Mouse (Mus musculus): ENCODE results near the gene Katnal1. TPM values are rescaled to one million over a fixed set of nuclear protein-coding genes. Genes with fewer than 3 reads are reported as not detected.

Katnal1 gene
- polyA plus RNA-seq, 1 experiment from 2014 or later = 39.5 TPM

GRCm38 (mm10) chr5:148952419-148952818 is 23.3 kb upstream of the Katnal1 start:
- 49% methylated on average over 6 of the region's 6 CpGs for WGBS
- no peak for ATAC-seq
- no peak overlapping the region for H3K4me2 ChIP-seq (replicated peaks)

GRCm38 (mm10) chr5:148951360-148951759 is 22.2 kb upstream of the Katnal1 start:
- Histone ChIP-seq H3K4me3 (replicated peaks) (no peak overlapping the region), H3K27ac (no peak overlapping the region), H3K9ac (replicated peaks) (no peak overlapping the region), H3K4me2 (replicated peaks) (no peak overlapping the region), H3K36me3 (no peaks in the 10 kb centered on the region), H3K27me3 (no peaks in the 10 kb centered on the region), H3K9me3 (peaks cover 2% of the 10 kb centered on the region; the same call in 1 of the 2 replicates), H3K4me1 (replicated peaks) (no peaks in the 10 kb centered on the region)
- no peak for ATAC-seq
- WGBS = 97% methylated on average over 5 of the region's 5 CpGs

More at GRCm38 (mm10) chr5:148952419-148952818, 23.3 kb upstream of the Katnal1 start:
- Histone ChIP-seq H3K36me3 (no peaks in the 10 kb centered on the region), H3K9me3 (no peaks in the 10 kb centered on the region), H3K9ac (replicated peaks) (no peak overlapping the region), H3K27me3 (no peaks in the 10 kb centered on the region), H3K4me3 (replicated peaks) (no peak overlapping the region), H3K4me1 (replicated peaks) (no peaks in the 10 kb centered on the region), H3K27ac (no peak overlapping the region)

- Histone ChIP-seq H3K4me3 (replicated peaks) (no peak overlapping the region), H3K27ac (no peak overlapping the region), H3K9ac (replicated peaks) (no peak overlapping the region), H3K9me3 (peaks cover 2% of the 10 kb centered on the region; the same call in 1 of the 2 replicates), H3K36me3 (no peaks in the 10 kb centered on the region), H3K4me1 (replicated peaks) (peaks cover 4% of the 10 kb centered on the region; the same call in 1 of the 2 replicates), H3K4me2 (replicated peaks) (no peak overlapping the region), H3K27me3 (no peaks in the 10 kb centered on the region)
- 76% methylated on average over 15 of the region's 15 CpGs for WGBS
- ATAC-seq = no peak
Observed at GRCm38 (mm10) chr5:148950064-148950463, 20.9 kb upstream of the Katnal1 start.

DNA sequence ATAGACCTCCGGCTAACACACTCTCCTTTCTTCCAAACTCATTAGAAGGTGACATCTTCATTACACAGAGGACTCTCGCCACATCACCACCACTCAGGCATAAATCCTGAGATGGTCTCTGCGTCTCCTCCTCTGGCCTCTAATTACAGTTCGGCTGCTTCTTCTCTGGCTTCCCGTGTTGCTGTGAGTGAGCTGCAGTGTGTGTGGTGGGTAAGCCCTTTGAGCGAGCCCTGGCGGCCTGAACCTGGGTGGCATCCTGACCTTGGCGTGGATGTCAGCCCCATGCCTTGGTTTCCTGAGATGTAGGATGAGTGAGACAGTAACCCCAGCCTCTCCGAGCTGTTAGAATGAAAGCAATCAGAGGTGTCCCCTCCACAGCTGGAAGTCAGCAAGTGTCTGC is 19.5 kb upstream of the Katnal1 start:
- H3K27me3 ChIP-seq = no peaks in the 10 kb centered on the region
- H3K36me3 ChIP-seq = no peaks in the 10 kb centered on the region
- no peak overlapping the region for H3K9ac ChIP-seq (replicated peaks)
- no peak overlapping the region for H3K4me3 ChIP-seq (replicated peaks)
- H3K4me2 ChIP-seq (replicated peaks) = no peak overlapping the region
- no peak for ATAC-seq
- peaks cover 2% of the 10 kb centered on the region; the same call in 1 of the 2 replicates for H3K9me3 ChIP-seq
- H3K4me1 ChIP-seq (replicated peaks) = peaks cover 7% of the 10 kb centered on the region
- WGBS = 82% methylated on average over 9 of the region's 9 CpGs
- H3K27ac ChIP-seq = no peak overlapping the region

DNA sequence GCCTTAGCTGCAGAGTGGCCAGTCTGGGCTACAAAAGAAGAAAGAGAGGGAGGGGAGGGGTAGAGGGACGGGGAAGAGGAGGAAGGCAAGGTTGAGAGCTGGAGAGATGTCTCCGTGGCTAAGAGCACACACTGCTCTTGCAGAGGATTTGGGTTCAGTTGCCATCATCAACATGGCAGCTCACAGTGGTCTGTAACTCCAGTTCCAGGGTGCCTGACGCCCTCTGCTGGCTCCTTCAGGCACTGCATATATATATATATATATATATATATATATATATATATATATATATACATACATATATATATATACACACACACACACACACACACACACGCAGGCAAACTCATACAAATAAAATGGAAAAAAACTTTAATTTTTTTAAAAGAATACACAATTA is 18.3 kb upstream of the Katnal1 start:
- WGBS = 76% methylated on average over 4 of the region's 4 CpGs
- ATAC-seq = no peak
- no peak overlapping the region for H3K4me2 ChIP-seq (replicated peaks)

DNA sequence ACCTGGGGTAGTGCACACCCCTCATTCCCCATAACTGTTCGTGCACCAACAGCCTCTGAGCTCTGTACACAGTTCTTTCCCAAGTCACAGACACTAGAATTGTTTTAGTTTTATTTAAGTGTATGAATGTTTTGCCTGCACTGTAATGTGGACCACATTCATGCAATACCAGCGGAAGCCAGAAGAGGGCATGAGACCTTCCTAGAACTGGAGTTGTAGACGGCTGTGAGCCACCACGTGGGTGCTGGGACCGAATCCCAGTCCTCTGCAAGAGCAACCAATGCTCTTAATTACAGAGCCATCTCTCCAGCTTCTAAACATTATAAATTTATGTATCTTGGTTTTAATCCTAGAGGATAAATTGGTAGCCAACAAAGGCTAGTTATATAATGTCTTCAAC is 17.7 kb upstream of the Katnal1 start:
- Histone ChIP-seq H3K27ac (no peak overlapping the region), H3K4me2 (replicated peaks) (no peak overlapping the region)
- 79% methylated on average over 5 of the region's 5 CpGs for WGBS

More for the DNA sequence above, 18.3 kb upstream of the Katnal1 start:
- no peak overlapping the region for H3K9ac ChIP-seq (replicated peaks)
- H3K4me3 ChIP-seq (replicated peaks) = no peak overlapping the region
- H3K27ac ChIP-seq = no peak overlapping the region
- H3K4me1 ChIP-seq (replicated peaks) = peaks cover 7% of the 10 kb centered on the region
- no peaks in the 10 kb centered on the region for H3K36me3 ChIP-seq
- H3K27me3 ChIP-seq = no peaks in the 10 kb centered on the region
- H3K9me3 ChIP-seq = peaks cover 2% of the 10 kb centered on the region; the same call in 1 of the 2 replicates

GRCm38 (mm10) chr5:148945735-148946134 is 16.6 kb upstream of the Katnal1 start:
- H3K9me3 ChIP-seq = peaks cover 2% of the 10 kb centered on the region; the same call in 1 of the 2 replicates
- no peak overlapping the region for H3K4me3 ChIP-seq (replicated peaks)
- no peaks in the 10 kb centered on the region for H3K27me3 ChIP-seq
- H3K36me3 ChIP-seq = no peaks in the 10 kb centered on the region
- no peak overlapping the region for H3K9ac ChIP-seq (replicated peaks)
- H3K4me1 ChIP-seq (replicated peaks) = peaks cover 7% of the 10 kb centered on the region
- 54% methylated on average over 2 of the region's 2 CpGs for WGBS
- no peak overlapping the region for H3K27ac ChIP-seq
- no peak overlapping the region for H3K4me2 ChIP-seq (replicated peaks)
- ATAC-seq = no peak

More for the DNA sequence above, 17.7 kb upstream of the Katnal1 start:
- Histone ChIP-seq H3K9ac (replicated peaks) (no peak overlapping the region), H3K4me3 (replicated peaks) (no peak overlapping the region), H3K27me3 (no peaks in the 10 kb centered on the region), H3K4me1 (replicated peaks) (peaks cover 7% of the 10 kb centered on the region), H3K36me3 (no peaks in the 10 kb centered on the region), H3K9me3 (peaks cover 2% of the 10 kb centered on the region; the same call in 1 of the 2 replicates)
- no peak for ATAC-seq

DNA sequence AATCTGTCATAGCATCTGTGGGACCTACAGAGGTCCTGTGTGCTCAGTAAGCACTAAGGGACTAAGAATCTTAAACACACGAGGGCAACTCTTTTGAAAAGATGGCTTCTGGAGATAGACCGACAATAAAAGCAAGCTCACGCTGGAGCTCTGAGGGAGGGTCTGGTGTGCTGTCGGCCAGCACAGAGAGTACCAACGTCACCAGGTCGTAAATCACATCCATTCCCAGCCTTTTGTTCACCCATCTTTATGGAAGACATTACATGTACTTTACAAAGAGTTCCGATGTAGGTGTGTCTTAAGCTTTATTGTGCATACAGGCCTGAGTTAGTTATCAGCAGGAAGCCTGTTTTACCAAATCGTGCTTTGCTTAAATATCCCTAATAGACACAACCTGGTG is 14.9 kb upstream of the Katnal1 start:
- no peak overlapping the region for H3K27ac ChIP-seq
- no peaks in the 10 kb centered on the region for H3K27me3 ChIP-seq
- no peak overlapping the region for H3K9ac ChIP-seq (replicated peaks)
- H3K9me3 ChIP-seq = peaks cover 2% of the 10 kb centered on the region; the same call in 1 of the 2 replicates
- peaks cover 14% of the 10 kb centered on the region for H3K4me1 ChIP-seq (replicated peaks)
- ATAC-seq = no peak
- 75% methylated on average over 8 of the region's 8 CpGs for WGBS
- H3K4me3 ChIP-seq (replicated peaks) = no peak overlapping the region
- H3K36me3 ChIP-seq = no peaks in the 10 kb centered on the region
- no peak overlapping the region for H3K4me2 ChIP-seq (replicated peaks)

GRCm38 (mm10) chr5:148943444-148943843 is 14.3 kb upstream of the Katnal1 start:
- no peak overlapping the region for H3K4me2 ChIP-seq (replicated peaks)
- H3K4me3 ChIP-seq (replicated peaks) = no peak overlapping the region
- 66% methylated on average over 10 of the region's 10 CpGs for WGBS
- H3K9me3 ChIP-seq = peaks cover 2% of the 10 kb centered on the region; the same call in 1 of the 2 replicates
- ATAC-seq = no peak
- no peaks in the 10 kb centered on the region for H3K27me3 ChIP-seq
- H3K36me3 ChIP-seq = no peaks in the 10 kb centered on the region
- no peak overlapping the region for H3K27ac ChIP-seq
- no peak overlapping the region for H3K9ac ChIP-seq (replicated peaks)
- H3K4me1 ChIP-seq (replicated peaks) = peaks cover 14% of the 10 kb centered on the region

DNA sequence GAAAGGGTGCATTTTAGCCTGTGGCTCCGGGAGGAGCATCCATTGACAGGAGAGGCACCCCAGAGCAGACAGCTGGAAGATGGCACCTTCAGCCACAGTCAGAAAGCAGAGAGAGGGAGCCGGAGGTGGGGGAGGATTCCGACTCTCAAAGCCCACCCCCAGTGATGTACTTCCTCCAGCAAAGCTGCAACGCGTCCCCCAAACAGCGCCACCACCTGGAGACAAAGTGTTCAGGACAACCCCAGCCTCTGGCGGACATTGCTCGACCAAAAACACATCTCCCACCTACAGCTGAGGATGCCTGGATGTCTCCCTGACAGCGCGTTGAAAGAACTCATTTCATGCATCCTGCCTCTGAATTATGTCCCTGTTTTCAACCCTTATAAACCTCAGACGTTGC is 13.8 kb upstream of the Katnal1 start:
- 49% methylated on average over 11 of the region's 11 CpGs for WGBS

GRCm38 (mm10) chr5:148942305-148942704 is 13.2 kb upstream of the Katnal1 start:
- no peak for ATAC-seq
- Histone ChIP-seq H3K27me3 (no peaks in the 10 kb centered on the region), H3K4me2 (replicated peaks) (no peak overlapping the region), H3K27ac (no peak overlapping the region), H3K9ac (replicated peaks) (no peak overlapping the region), H3K4me3 (replicated peaks) (no peak overlapping the region), H3K36me3 (no peaks in the 10 kb centered on the region), H3K9me3 (peaks cover 2% of the 10 kb centered on the region; the same call in 1 of the 2 replicates), H3K4me1 (replicated peaks) (peaks cover 14% of the 10 kb centered on the region)
- 94% methylated on average over 6 of the region's 6 CpGs for WGBS

More for the DNA sequence above, 13.8 kb upstream of the Katnal1 start:
- peaks cover 2% of the 10 kb centered on the region; the same call in 1 of the 2 replicates for H3K9me3 ChIP-seq
- H3K4me2 ChIP-seq (replicated peaks) = no peak overlapping the region
- no peak overlapping the region for H3K9ac ChIP-seq (replicated peaks)
- no peak overlapping the region for H3K4me3 ChIP-seq (replicated peaks)
- H3K36me3 ChIP-seq = no peaks in the 10 kb centered on the region
- no peak overlapping the region for H3K27ac ChIP-seq
- peaks cover 14% of the 10 kb centered on the region for H3K4me1 ChIP-seq (replicated peaks)
- no peaks in the 10 kb centered on the region for H3K27me3 ChIP-seq
- ATAC-seq = no peak

GRCm38 (mm10) chr5:148941867-148942266 is 12.7 kb upstream of the Katnal1 start:
- Histone ChIP-seq H3K4me3 (replicated peaks) (no peak overlapping the region), H3K4me1 (replicated peaks) (peaks cover 14% of the 10 kb centered on the region), H3K9ac (replicated peaks) (no peak overlapping the region), H3K4me2 (replicated peaks) (no peak overlapping the region), H3K9me3 (peaks cover 2% of the 10 kb centered on the region; the same call in 1 of the 2 replicates), H3K36me3 (no peaks in the 10 kb centered on the region), H3K27me3 (no peaks in the 10 kb centered on the region), H3K27ac (no peak overlapping the region)
- no peak for ATAC-seq
- 79% methylated on average over 10 of the region's 10 CpGs for WGBS

DNA sequence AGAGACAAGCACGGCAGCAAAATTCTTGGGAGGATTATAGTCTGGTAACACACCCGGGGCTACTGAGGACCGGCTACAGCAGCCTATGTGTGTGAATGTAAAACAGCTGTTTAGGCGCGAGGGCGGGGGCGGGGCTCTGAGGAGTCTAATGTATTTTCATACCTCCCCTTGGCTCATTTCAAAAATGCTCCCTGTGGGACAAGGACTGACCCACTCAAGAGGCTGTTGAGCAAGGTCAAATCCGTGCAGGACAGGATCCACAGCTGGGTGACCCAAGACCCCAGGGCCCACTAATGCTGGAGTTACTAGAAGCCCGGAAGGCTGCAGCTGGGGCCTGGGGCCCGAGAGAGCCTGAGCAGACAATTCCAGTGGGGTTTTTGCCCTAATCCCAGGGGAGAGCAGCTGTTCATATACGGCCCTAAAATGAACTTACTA is 10.8 kb upstream of the Katnal1 start:
- 64% methylated on average over 11 of the region's 11 CpGs for WGBS
- no peak overlapping the region for H3K4me3 ChIP-seq (replicated peaks)
- 0 out of 2 replicates have a peak, but pooled peaks have one; percentile 34 for ATAC-seq

More for the DNA sequence above, 10.8 kb upstream of the Katnal1 start:
- Histone ChIP-seq H3K9ac (replicated peaks) (no peak overlapping the region), H3K4me1 (replicated peaks) (peaks cover 10% of the 10 kb centered on the region; the same call in 1 of the 2 replicates), H3K27ac (no peak overlapping the region), H3K9me3 (0 out of 2 replicates have a peak, but pooled peaks cover 5% of the 10 kb centered on the region), H3K4me2 (replicated peaks) (no peak overlapping the region), H3K36me3 (no peaks in the 10 kb centered on the region), H3K27me3 (no peaks in the 10 kb centered on the region)

Measured in midbrain, embryonic 13.5 days (tissue).